Mouse (Mus musculus): ENCODE measurements at regions not wholly inside any gene's neighbourhood (a gene's known extent, or its start where the extent isn't known, plus 50 kb on each side); places are given as distances from the start of the nearest gene placed in this dataset.

DNA sequence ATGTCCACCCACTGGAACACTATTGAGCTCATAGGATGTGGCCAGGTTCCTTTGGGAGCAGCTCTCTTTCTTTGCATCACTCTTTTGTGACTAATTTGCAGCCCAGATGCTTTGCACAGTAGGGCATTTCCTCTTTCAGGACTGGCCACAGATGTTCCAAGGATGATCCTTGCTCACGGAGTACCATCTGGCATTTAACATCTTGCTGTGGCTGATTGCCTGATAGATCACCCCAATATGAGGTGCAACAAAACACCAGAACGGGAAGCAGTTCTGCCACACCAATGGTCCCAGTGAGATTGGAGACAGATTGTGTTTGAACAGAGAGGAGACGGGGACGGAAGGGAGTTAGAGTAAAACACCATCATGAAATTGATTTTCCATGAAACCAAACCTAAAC is 423.0 kb downstream of the Rwdd3 start:
- no peak for DNase-seq (ENCODE audit: low spot score in 2 of 2)

DNA sequence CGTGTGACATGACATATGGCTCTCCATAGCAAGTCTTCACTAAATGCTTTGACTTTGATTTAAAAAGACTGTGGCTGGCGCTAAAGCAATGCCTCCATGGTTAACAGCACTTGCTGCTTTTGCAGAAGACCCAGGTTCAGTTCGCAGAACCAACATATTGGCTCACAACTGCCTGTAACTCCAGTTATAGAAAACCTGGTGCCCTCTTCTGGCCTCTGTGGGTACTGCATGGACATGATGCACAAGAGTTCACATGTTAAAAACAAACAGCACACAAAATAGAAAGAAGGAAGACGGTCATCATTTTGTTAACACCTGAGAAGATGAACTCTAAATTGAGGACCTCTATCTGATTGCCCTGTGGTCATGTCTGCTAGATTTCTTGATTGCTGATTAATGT is 423.8 kb downstream of the Rwdd3 start:
- DNase-seq (ENCODE audit: low spot score in 2 of 2) = no peak

DNA sequence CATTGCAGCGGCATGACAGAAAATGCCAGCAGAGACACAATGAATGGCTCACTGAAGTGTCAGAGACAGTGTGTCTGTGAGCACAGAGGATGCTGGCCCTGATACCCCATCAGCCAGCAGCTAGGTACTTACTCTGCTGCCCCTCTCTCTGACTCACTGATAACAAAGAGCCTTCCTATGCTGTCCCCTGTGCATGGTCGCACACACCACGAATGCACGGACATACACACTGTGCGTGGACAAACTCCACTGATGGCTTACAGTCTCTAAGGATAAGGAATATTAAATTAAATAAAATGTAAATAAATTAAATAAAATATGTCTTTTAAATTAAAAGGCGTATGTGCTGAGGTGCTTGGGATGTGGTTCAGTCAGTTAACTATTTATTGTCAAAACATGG is 438.2 kb downstream of the Rwdd3 start:
- DNase-seq (ENCODE audit: low spot score in 2 of 2) = no peak

DNA sequence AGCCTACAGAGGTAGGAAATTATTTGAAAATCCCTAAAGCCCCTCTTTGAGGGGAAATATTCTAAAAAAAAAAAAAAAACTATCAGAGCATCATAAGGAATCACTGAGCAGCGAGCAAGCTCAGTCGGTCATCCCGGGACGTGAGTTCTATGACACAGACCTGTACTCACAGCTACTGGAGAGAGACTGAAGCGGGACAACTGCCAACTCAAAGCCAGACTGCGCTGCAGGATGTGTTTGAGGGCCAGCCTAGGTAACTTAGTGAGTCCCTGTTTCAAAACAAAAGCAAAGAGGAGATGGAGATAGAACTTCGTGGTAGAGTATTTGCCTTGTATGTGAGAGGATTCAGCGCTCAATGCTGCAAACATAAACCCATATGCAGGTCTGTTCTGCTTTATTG is 439.1 kb downstream of the Rwdd3 start:
- DNase-seq (ENCODE audit: low spot score in 2 of 2) = no peak

DNA sequence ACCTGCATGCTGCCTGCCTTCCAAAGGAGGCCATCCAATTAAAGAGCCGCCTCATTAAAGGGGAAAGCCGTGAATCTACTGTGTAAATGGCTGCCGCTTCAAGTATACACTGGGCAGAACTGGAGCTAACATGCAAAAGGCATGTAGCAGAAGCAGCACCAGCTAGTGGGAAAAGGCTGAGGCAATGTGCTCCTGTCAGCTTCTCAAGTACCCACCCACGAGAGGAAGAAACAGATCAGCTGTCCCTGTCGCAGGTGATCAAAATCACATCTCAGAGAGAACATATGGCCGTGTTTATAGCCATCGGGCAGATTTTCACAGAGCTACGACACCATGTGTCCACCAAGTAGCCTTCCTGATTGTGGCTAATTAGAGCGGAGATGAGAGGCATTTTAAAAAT is 440.2 kb downstream of the Rwdd3 start:
- DNase-seq (ENCODE audit: low spot score in 2 of 2) = no peak

DNA sequence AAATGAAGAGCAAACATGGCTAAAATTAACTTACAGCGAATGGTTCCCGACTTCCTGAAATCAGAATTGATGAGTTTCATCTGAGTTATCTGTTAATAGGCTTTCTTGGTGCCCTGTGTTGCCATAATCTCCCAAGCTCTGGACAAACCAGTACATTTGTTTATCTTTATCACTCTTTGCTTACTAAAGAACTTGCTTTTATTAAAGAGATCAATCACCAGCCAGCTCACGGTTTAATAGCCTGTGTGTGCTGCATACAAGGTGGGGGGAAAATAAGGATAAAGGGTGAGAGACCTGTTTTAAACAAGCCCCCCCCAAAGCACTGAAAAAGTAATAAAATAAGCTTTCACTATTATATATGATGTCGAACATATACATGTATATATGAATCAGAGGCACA is 441.3 kb downstream of the Rwdd3 start:
- no peak for DNase-seq (ENCODE audit: low spot score in 2 of 2)

DNA sequence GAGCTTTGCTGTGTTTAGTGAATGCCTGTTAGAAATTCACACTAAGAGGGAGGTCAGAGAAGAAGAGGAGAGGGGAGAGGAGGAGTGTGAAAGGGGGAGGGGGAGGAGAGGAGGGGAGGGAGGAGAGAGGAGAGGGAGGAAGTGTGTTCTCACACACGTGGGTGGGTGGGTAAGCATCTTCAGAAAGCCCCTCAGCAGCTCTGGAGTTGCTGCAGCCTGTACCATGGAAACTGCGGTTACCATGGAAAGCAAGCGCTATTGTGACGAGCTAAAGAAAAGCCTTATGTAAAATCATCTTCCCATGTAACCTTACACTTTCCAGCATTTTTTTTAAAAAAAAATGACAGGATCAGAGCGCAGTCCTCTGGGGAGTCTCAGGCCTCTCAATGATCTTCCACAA is 441.8 kb downstream of the Rwdd3 start:
- DNase-seq (ENCODE audit: low spot score in 2 of 2) = no peak

DNA sequence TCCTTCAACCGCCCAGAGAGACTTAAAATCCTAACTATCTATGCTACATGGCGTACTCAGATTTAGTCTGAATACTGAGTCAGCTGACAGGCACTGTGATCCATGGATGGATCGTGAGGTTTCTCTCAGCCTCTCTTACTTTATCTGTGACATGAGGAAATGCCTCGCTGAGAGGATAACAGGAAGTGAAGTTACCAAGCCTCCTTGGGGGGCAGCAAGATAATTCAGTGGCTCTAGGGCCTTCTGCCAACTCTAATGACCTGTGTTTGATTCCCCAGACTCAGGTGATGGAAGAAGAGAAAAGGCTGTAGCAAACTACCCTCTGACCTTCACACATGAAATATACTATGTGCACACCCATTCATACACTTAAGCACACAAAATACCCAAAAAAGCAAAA is 486.3 kb downstream of the Rwdd3 start:
- no peak for DNase-seq (ENCODE audit: low spot score in 2 of 2)

DNA sequence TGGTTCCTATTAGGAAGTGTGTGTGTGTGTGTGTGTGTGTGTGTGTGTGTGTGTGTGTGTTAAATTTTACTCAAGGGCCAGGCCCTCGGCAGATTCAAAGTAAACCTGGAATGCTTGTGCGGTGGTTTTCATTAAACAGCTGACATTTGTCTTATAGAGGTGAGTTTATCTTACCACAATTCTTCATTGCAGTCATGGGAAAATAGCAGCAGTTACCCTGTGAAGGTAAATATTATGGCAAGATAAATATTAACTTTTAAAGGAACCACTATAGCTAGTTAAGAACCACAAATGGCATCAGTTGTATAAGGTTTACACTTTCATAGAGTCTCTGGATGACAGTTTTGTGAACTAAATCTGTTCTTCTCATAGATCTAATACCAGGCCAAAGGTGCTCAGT is 495.6 kb downstream of the Rwdd3 start:
- DNase-seq (ENCODE audit: low spot score in 2 of 2) = no peak

DNA sequence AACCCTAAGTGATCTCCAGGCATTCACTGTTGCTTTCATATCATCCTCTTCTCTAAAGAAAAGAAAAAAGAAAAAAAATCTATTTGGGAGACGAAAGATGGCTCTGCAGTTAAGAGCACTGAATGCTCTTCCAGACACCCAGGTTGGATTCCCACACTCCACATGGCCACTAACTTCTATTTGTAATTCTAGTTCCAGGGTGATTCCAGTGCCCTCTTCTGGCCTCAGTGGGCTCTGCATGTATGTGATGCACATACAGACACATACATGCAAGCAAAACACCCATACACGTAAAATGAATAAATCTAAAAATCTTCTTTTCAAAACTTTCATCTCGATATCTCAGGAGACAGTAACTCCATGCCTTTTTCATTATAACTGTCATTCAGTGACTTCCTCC is 502.8 kb downstream of the Rwdd3 start:
- no peak for DNase-seq (ENCODE audit: low spot score in 2 of 2)

DNA sequence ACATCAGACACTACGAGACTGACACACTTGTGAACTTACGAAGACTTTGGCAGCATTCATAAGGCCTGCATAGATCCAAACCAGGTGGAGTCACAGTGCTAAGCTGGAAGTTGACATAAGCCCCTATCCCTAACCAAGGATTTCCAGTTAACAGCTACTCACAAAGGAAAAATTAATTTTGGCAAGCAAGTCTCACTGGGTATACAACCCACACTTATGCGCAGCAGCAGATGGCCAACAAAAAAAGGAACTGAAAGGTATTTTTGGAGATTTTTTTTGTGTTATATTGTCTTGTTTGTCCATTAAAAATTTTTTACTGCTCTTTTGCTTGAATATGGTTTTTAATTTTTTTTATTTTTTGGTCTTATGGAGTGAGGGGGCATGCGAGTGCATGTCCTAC is 509.0 kb downstream of the Rwdd3 start:
- no peak for DNase-seq (ENCODE audit: low spot score in 2 of 2)

DNA sequence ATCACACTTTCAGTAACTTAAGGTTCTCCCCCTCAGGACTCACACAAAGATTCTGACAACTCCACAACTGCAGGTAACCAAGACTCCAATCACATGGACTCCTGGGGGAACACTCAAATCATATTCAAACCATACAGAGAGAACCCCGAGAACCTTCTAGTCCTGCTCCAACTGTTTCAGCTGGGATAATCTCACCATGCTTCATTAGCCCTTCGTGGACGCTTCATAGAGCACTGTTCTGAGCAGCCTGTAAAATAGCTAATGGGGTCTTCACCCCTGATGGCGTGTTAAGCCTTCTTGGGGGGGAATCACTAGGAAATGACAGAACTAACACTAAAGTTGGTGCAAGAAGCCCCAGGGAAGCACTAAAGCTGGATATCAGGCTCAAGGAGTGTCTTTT is 510.7 kb downstream of the Rwdd3 start:
- DNase-seq (ENCODE audit: low spot score in 2 of 2) = no peak

DNA sequence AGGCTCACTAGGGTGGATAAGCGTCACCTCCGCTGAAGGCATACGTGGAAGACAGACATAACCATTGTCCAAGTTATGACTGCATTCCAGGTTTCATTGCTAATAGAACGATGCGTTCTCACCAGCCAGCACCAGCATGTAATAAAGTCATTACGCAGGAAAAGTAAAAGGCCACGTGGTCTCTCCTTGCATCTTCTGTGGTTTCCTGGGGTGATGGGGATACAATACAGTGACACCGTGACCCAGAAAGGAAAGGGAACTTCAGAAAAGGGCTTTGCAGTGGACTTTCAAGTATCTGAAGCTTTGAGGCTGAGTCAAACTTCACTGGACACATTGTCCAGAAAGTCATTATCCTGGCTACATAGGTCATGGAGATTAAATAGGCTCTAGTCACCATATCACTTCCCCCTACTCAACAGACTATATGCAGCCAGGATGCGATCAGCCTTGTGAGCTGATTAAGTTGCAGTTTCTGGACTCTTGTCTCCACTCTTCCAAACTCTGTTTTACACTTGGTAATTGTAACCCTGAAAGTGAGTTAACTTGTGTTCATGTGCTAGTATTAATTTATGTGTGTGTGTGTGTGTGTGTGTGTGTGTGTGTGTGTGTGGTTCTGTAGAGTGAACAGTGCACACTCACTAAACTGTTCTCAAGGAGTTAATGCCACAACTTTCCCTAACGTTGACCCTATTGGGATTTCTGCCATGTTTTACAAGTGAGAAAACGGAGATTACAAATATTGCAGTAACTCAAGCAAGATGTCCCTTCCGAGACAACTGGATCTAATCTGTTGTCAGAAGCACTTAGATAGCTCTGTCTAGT is 522.2 kb downstream of the Rwdd3 start:
- DNase-seq (ENCODE audit: low spot score in 2 of 2) = no peak

DNA sequence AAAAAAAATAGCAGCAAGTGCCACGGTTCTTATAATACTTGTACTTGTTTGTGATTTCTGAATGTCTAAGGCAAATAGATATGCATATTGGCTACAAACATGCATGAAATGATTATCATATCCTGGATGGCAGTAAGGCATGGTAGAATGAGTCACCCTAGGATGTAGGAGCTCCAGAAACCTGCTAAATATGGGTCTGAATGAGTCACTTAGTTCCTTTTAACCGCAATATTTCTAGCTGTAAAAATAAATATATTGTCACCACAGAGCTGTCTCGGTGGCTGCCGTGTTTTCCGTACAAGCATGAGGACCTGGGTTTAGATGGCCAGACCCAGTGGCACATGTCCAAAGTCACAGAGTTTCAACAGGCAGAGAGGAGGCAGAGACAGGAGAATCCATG is 523.1 kb downstream of the Rwdd3 start:
- no peak for DNase-seq (ENCODE audit: low spot score in 2 of 2)

DNA sequence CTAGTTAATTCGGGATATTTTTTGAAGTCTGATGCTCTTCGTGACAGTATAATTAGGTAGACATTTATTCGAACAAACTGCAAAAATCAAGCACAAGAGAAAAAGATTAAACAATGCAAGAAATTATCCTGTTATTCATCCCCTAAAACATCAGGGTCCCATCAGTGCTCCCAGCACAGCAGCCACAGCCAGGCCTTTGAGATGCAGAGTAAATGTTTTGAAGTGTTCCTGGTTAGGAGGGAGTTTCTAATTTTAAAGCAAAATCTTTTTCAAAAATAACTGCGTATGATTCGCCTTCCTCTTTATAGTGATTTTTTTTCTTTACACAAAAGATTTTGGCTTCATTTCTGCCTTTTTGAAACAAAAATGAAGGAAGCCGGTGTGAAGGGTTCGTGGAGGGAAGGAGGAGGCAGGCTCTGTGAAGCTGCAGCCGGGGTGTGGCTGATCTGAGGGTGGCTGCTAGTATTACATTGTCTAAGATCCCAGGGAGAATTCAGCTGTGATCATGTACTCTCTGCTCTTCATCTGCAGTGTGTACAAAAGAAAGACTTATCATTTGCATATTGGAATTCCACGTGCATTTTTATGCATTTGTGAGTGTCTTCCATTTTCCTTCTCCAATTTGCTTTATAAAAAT is 534.7 kb downstream of the Rwdd3 start:
- DNase-seq (ENCODE audit: low spot score in 2 of 2) = no peak

DNA sequence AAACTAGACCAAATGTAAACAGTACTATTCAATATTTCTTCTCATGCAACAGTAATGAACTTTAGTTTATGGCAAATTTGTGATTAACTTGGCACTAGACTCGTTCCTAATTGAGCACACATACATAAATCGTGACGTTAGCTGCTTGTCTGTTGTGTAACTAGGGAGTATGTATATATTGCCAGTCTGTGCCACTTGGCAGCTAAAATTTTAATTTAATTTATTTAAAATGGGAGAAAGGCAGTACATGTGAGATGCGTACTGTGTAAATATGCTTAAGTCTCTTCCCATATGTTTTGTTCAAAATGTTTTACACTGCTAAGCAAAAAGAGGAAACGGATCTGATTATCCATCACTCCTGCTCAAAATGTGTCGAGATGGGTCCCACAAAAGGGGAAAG is 553.1 kb downstream of the Rwdd3 start:
- DNase-seq (ENCODE audit: low spot score in 2 of 2) = no peak

DNA sequence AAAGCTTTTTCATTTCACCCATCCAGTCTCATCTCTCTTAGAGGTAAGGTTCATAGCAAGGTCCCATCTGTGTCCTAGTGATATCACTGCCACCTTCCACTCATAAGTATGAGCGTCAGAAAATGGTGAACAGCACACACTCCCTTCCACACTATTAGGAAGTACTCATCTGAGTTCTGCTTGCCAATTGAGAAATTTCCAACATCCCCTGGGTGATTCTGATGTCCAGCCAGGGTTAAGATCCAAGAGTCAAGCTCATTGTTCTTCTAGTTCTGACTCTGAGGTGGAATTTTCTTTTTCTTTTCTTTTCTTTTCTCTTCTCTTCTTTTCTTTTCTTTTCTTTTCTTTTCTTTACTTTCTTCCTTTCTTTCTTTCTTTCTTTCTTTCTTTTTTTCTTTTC is 577.3 kb downstream of the Rwdd3 start:
- no peak for DNase-seq (ENCODE audit: low spot score in 2 of 2)

DNA sequence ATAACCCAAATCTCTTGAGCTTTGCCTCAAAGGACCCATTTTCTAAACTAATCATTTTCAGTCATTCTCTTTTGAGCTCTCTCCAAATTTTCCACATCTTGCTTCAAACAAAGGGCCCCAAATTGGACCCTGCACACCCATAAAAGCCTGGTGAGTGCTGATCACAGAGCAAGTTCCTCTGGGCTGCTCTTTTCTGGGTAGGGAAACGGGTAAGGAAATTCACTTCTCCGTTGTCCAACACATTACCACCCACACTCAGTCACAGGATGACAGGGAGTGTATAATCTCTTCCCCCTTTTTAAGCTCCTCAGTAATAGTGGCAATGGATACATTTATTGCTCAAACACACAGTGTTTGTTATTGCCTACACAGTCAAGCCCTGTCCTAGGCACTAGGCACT is 580.3 kb downstream of the Rwdd3 start:
- no peak for DNase-seq (ENCODE audit: low spot score in 2 of 2)

DNA sequence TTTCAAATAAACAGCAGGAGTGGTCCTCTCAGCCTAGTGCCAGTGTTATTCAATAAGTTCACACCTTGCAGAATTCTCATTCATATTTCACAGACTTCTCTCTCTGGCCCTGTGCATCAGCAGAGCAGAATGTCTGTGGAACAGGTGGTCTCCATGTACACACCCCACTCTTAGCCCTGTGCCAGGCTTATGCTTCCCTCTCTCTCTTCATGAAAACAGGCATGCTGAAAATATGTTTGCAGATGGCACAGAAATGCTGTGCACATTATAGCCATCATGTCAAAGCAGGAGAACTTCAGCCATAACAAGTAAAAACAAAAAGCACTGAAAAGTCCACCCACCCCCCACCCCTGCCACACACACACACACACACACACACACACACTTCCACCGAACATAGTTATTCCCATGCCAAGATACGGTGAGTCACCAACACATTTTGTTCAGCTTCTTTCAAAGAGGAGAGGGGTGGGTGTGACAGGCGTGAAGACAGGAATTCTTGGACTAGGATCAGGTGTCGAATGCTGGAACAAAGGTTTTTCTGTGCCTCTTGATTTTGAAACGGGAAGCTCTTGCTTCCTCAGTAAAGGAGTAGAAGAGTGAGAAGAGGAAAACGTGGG is 600.6 kb downstream of the Rwdd3 start:
- no peak for DNase-seq (ENCODE audit: low spot score in 2 of 2)

DNA sequence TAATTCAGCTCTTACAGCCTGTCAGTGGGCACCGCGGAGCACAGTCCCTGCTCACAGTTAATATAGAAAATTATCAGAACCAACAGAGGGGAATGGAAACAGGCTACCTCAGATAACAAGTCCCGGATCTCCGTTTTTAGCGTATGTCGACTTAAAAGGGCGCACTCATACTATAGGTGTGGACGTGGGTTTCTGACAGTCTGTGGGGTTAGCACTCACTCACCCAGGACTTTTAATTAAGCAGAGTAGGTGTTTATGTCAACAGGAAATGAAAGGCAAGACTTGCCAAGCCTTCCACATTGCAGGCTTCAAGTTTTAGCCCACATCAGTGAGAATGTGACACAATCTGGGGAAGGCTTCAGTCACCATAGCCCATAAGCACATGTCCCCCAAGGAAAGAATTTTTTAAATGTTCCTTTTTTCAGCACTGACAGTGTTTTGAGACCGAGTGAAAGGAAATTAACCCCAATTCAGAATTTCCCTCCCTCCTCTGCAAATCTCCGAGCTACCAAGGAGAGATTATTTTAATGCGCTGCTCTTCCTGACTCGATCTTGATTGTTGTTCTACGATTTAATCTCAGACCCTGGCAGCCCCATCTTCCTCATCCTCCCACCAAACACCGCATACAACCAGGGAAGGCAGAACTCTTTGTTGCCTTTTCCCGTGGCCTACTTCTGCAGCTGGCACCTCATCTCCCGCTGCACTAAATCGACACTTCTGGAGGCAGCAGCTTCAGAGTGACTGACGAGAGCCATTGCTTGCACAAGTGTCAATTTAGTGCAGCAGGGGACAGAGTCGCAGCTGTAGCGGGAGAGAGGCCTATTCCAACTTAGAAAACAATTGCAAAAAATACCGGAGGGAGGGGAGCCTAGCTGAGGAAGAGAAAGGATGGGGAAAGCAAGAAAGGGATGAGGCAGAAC is 629.7 kb downstream of the Rwdd3 start:
- no peak for DNase-seq (ENCODE audit: low spot score in 2 of 2)

DNA sequence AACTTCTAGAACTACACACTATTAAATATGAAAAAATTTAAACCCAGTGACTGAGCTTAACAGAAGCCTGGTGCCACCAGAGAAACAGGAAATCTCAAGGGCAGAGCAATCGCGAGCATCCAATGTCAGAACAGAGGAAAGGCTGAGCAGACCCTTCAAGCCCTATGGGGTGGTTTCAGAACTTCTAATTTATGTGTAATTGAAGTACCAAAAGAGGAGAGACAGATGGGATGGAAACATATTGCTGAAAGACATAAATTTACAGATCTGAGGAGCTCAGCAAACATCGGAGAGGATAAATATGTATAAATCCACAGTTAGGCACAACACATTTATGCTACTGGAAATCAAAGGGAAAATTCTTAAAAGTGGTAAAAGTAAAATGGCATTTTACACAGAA is 637.6 kb downstream of the Rwdd3 start:
- no peak for DNase-seq (ENCODE audit: low spot score in 2 of 2)

DNA sequence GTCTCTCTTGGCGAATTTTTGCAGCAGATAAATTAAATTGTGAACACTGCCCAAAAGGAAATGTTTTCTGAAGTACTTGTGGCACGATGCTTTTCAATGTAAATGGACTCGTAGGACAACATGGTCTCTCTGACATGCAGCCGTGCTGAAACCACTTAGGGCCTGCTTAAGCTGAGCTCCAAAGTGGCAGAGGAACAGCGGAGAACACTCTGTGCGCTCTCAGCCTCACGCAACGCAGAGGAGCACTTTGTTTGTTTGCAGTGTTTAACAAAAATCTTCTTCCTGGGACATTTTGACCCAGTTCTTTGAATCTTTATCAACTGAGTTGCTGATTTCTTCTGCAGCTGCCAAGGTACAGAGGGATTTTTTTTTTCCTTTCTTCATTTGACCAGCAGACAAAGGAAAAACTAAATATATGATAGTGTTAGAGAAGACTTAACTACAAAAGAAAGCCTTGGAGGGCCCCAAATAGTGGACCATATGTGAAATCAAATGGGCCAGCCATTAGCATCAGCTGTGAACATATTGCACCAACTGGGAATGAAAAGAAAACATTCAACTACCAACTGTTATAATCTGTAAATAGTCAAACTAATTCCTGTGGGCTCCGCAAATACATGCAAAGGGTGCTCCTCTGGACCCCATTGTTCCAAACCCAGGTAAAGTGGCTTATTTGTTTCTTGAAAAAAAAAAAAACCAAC is 639.5 kb downstream of the Rwdd3 start:
- no peak for DNase-seq (ENCODE audit: low spot score in 2 of 2)

Measured in spleen, postnatal 36 days (tissue).